Mouse (Mus musculus) hindbrain, embryonic 11.5 days (tissue): ENCODE measurements around the gene Olfr424. TPM values are rescaled to one million over a fixed set of nuclear protein-coding genes. Genes with fewer than 3 reads are reported as not detected.
A peak's percentile ranks its signal among the peaks of the same experiment; 100 is the strongest.

Experiments used
- ATAC-seq: fragments of 200-750 bp; cut with Nextera tagmentation; 2 replicates; pipeline ENCODE4 v1.8.0; 2017; ENCODE audit warnings: mild to moderate bottlenecking, moderate TSS enrichment, moderate library complexity; ENCODE audit not compliant: low FRiP score
- DNase-seq: peaks from one replicate; pipeline ENCODE4 v3.0.0-alpha.2; 2015; ENCODE audit warnings: low spot score
- H3K27ac ChIP-seq: fragments of 300-500 bp; sonication (generic); 2 replicates; pipeline ENCODE4 v1.5.1; 2014; ENCODE audit warnings: mild to moderate bottlenecking, low read depth, low read length
- H3K27me3 ChIP-seq: fragments of 300-500 bp; sonication (generic); 2 replicates; pipeline ENCODE4 v1.6.1; 2014; ENCODE audit warnings: mild to moderate bottlenecking, low read length, moderate library complexity, mixed read lengths; ENCODE audit not compliant: control insufficient read depth, insufficient read depth
- H3K36me3 ChIP-seq: fragments of 300-500 bp; sonication (generic); 2 replicates; pipeline ENCODE4 v1.6.1; 2014; ENCODE audit warnings: mild to moderate bottlenecking, low read length, moderate library complexity, mixed read lengths; ENCODE audit not compliant: control insufficient read depth, insufficient read depth
- H3K4me1 ChIP-seq: fragments of 300-500 bp; sonication (generic); replicated peaks from 2 replicates; pipeline ENCODE4 v1.6.1; 2014; ENCODE audit warnings: low read length, mixed read lengths; ENCODE audit not compliant: control insufficient read depth, insufficient read depth
- H3K4me2 ChIP-seq: fragments of 300-500 bp; sonication (generic); replicated peaks from 2 replicates; pipeline ENCODE4 v1.6.1; 2014; ENCODE audit warnings: mild to moderate bottlenecking, low read depth, low read length
- H3K4me3 ChIP-seq: fragments of 300-500 bp; sonication (generic); 2 replicates; pipeline ENCODE4 v1.5.1; 2014; ENCODE audit warnings: low read depth, low read length
- H3K9ac ChIP-seq: fragments of 300-500 bp; sonication (generic); 2 replicates; pipeline ENCODE4 v1.6.1; 2014; ENCODE audit warnings: low read depth, low read length
- H3K9me3 ChIP-seq: fragments of 300-500 bp; sonication (generic); 2 replicates; pipeline ENCODE4 v1.6.1; 2016; ENCODE audit warnings: low read length; ENCODE audit not compliant: control insufficient read depth
- WGBS: fragments of 180-500 bp; shearing (Covaris S2); extraction: QIAGEN DNeasy Blood & Tissue Kit; methylation state at CpG from one replicate; pipeline ENCODE4 v1.1.7; 2014; 5-methylcytosine and 5-hydroxymethylcytosine counted together
- polyA plus RNA-seq: library from polyadenylated mRNA; unstranded; fragments of >200 nt; fragmentation: Nextera tagmentation; extraction: Ambion mirVana; gene quantifications from 2 replicates; pipeline ENCODE4 v1.2.1, GENCODE M21; 2014

The Olfr424 gene
- polyA plus RNA-seq, 1 experiment from 2014 or later: not detected

GRCm38 (mm10) chr1:174155333-174155732 is 24.0 kb downstream of the Olfr424 start, which contains the start of gene Olfr420:
Gene Olfr420, plus strand, starts transcription at chr1:174155633.
- Histone ChIP-seq H3K27ac (no peak within 1 kb of the TSS), H3K9me3 (no peaks in the 10 kb centered on the region), H3K4me3 (no peak within 1 kb of the TSS), H3K4me2 (no peak within 1 kb of the TSS), H3K27me3 (no peaks in the 10 kb centered on the region), H3K4me1 (no peaks in the 10 kb centered on the region), H3K36me3 (no peaks in the 10 kb centered on the region), H3K9ac (no peak within 1 kb of the TSS)
- DNase-seq (no peak), ATAC-seq (no peak)
- 83% methylated on average over 1 of the region's 1 CpGs for WGBS

- Histone ChIP-seq H3K4me3 (no peak overlapping the region), H3K27me3 (no peaks in the 10 kb centered on the region), H3K4me2 (no peak overlapping the region), H3K9ac (no peak overlapping the region), H3K9me3 (no peaks in the 10 kb centered on the region), H3K36me3 (no peaks in the 10 kb centered on the region), H3K4me1 (no peaks in the 10 kb centered on the region), H3K27ac (no peak overlapping the region)
- WGBS: 95% methylated on average over 3 of the region's 3 CpGs
- DNase-seq: no peak
- ATAC-seq: no peak
These were observed 26.3 kb downstream of the Olfr424 start for GRCm38 (mm10) chr1:174157622-174158021.

GRCm38 (mm10) chr1:174158512-174158911 is 27.2 kb downstream of the Olfr424 start:
- DNase-seq (no peak), ATAC-seq (no peak)
- Histone ChIP-seq H3K4me1 (no peaks in the 10 kb centered on the region), H3K36me3 (no peaks in the 10 kb centered on the region), H3K9me3 (no peaks in the 10 kb centered on the region), H3K4me3 (no peak overlapping the region), H3K27ac (no peak overlapping the region), H3K4me2 (no peak overlapping the region), H3K27me3 (no peaks in the 10 kb centered on the region), H3K9ac (no peak overlapping the region)
- WGBS: 76% methylated on average over 1 of the region's 1 CpGs

- ATAC-seq (no peak), DNase-seq (no peak)
- Histone ChIP-seq H3K4me3 (no peak overlapping the region), H3K4me1 (no peaks in the 10 kb centered on the region), H3K27ac (no peak overlapping the region), H3K4me2 (no peak overlapping the region), H3K27me3 (no peaks in the 10 kb centered on the region), H3K9me3 (no peaks in the 10 kb centered on the region), H3K36me3 (no peaks in the 10 kb centered on the region), H3K9ac (no peak overlapping the region)
- WGBS: 92% methylated on average over 10 of the region's 10 CpGs
These were observed 27.8 kb downstream of the Olfr424 start for GRCm38 (mm10) chr1:174159095-174159494.

GRCm38 (mm10) chr1:174169024-174169423 is 37.7 kb downstream of the Olfr424 start:
- DNase-seq: no peak
- Histone ChIP-seq H3K9ac (no peak overlapping the region), H3K27ac (no peak overlapping the region), H3K36me3 (no peaks in the 10 kb centered on the region), H3K4me2 (no peak overlapping the region), H3K9me3 (no peaks in the 10 kb centered on the region), H3K4me3 (no peak overlapping the region), H3K27me3 (no peaks in the 10 kb centered on the region), H3K4me1 (no peaks in the 10 kb centered on the region)
- ATAC-seq: no peak

GRCm38 (mm10) chr1:174170706-174171501 is 39.6 kb downstream of the Olfr424 start:
- DNase-seq: no peak
- Histone ChIP-seq H3K9ac (no peak overlapping the region), H3K4me3 (no peak overlapping the region), H3K4me2 (no peak overlapping the region), H3K9me3 (no peaks in the 10 kb centered on the region), H3K27me3 (no peaks in the 10 kb centered on the region), H3K4me1 (no peaks in the 10 kb centered on the region), H3K27ac (no peak overlapping the region), H3K36me3 (no peaks in the 10 kb centered on the region)
- no peak for ATAC-seq
- 91% methylated on average over 5 of the region's 5 CpGs for WGBS

GRCm38 (mm10) chr1:174171537-174171936 is 40.2 kb downstream of the Olfr424 start:
- DNase-seq (no peak), ATAC-seq (peak; percentile 64; the same call in 1 of the 2 replicates)
- H3K4me1 ChIP-seq: no peaks in the 10 kb centered on the region
- H3K4me2 ChIP-seq: no peak overlapping the region
- H3K36me3 ChIP-seq: no peaks in the 10 kb centered on the region
- no peak overlapping the region for H3K27ac ChIP-seq
- no peaks in the 10 kb centered on the region for H3K27me3 ChIP-seq
- no peak overlapping the region for H3K9ac ChIP-seq
- no peak overlapping the region for H3K4me3 ChIP-seq
- 62% methylated on average over 2 of the region's 2 CpGs for WGBS
- no peaks in the 10 kb centered on the region for H3K9me3 ChIP-seq

GRCm38 (mm10) chr1:174172605-174173004 is 41.3 kb downstream of the Olfr424 start, which contains the start of gene Spta1:
Gene Spta1, plus strand, starts transcription at chr1:174172776.
- H3K9me3 ChIP-seq: no peaks in the 10 kb centered on the region
- ATAC-seq (peak; percentile 58; the same call in 1 of the 2 replicates), DNase-seq (peak; percentile 21)
- no peak within 1 kb of the TSS for H3K27ac ChIP-seq
- no peak within 1 kb of the TSS for H3K4me2 ChIP-seq
- no peak within 1 kb of the TSS for H3K4me3 ChIP-seq
- H3K4me1 ChIP-seq: no peaks in the 10 kb centered on the region
- H3K36me3 ChIP-seq: no peaks in the 10 kb centered on the region
- 20% methylated on average over 3 of the region's 3 CpGs for WGBS
- H3K27me3 ChIP-seq: no peaks in the 10 kb centered on the region
- no peak within 1 kb of the TSS for H3K9ac ChIP-seq
